Mouse (Mus musculus) MEL (cell line): ENCODE measurements at regions not wholly inside any gene's neighbourhood (a gene's known extent, or its start where the extent isn't known, plus 50 kb on each side); places are given as distances from the start of the nearest gene placed in this dataset.

ENCODE experiments used
- DNase-seq: peaks from one replicate; pipeline ENCODE4 v3.0.0; 2011; ENCODE audit warnings: low read depth, low spot score
- H3K27ac ChIP-seq: 2 replicates; pipeline ENCODE4 v1.5.1; 2012; ENCODE audit warnings: low read depth, mild to moderate bottlenecking, control low read depth, low read length, moderate library complexity; ENCODE audit not compliant: control insufficient read depth
- H3K27me3 ChIP-seq, 2 experiments: fragments of 150-350 bp in 1 of 2; sonication (generic) in 1 of 2; 2 replicates each; pipeline ENCODE4 v1.6.1; 2012; ENCODE audit warnings: low read length in 2 of 2, mild to moderate bottlenecking in 2 of 2, improper control_type of control experiment in 1 of 2, moderate library complexity in 1 of 2; ENCODE audit not compliant: insufficient read depth in 2 of 2, control insufficient read depth in 1 of 2
- H3K36me3 ChIP-seq, 2 experiments: 2 replicates each; pipeline ENCODE4 v1.6.1; 2012 to 2014; ENCODE audit warnings: low read length in 2 of 2, improper control_type of control experiment in 1 of 2, inconsistent platforms in 1 of 2, mild to moderate bottlenecking in 1 of 2; ENCODE audit not compliant: insufficient read depth in 2 of 2, control insufficient read depth in 1 of 2
- H3K4me1 ChIP-seq, 2 experiments: fragments of 150-350 bp in 1 of 2; sonication (generic) in 1 of 2; 2 replicates each; pipeline ENCODE4 v1.6.1; 2012; ENCODE audit warnings: low read length in 2 of 2, improper control_type of control experiment in 1 of 2, mild to moderate bottlenecking in 1 of 2; ENCODE audit not compliant: insufficient read depth in 2 of 2, control insufficient read depth in 1 of 2
- H3K4me3 ChIP-seq, 2 experiments: fragments of 150-350 bp in 1 of 2; sonication (generic) in 1 of 2; 2 replicates each; pipeline ENCODE4 v1.5.1; 2012; ENCODE audit warnings: low read depth in 2 of 2, low read length in 2 of 2, mild to moderate bottlenecking in 2 of 2, moderate library complexity in 2 of 2, control low read depth in 1 of 2, improper control_type of control experiment in 1 of 2; ENCODE audit not compliant: control insufficient read depth in 1 of 2, insufficient read depth in 1 of 2
- H3K79me2 ChIP-seq: 2 replicates; pipeline ENCODE4 v1.6.1; 2012; ENCODE audit warnings: mild to moderate bottlenecking, low read length, moderate library complexity; ENCODE audit not compliant: control insufficient read depth, poor library complexity, insufficient read depth
- H3K9ac ChIP-seq: 2 replicates; pipeline ENCODE4 v1.6.1; 2012; ENCODE audit warnings: low read depth, mild to moderate bottlenecking, control low read depth, low read length, moderate library complexity; ENCODE audit not compliant: control insufficient read depth, poor library complexity, severe bottlenecking
- H3K9me3 ChIP-seq: fragments of 150-350 bp; sonication (generic); replicated peaks from 2 replicates; pipeline ENCODE4 v1.6.1; 2012; ENCODE audit warnings: mild to moderate bottlenecking, low read length, improper control_type of control experiment, moderate library complexity; ENCODE audit not compliant: insufficient read depth
- BHLHE40 ChIP-seq: IDR thresholded peaks from 2 replicates; pipeline ENCODE4 v1.6.1; 2012; ENCODE audit warnings: low read depth, mild to moderate bottlenecking, inconsistent platforms, low read length, improper control_type of control experiment, borderline replicate concordance
- CHD1 ChIP-seq: IDR thresholded peaks from 2 replicates; pipeline ENCODE4 v1.6.1; 2012; ENCODE audit warnings: low read depth, mild to moderate bottlenecking, inconsistent platforms, low read length, improper control_type of control experiment
- CHD2 ChIP-seq: IDR thresholded peaks from 2 replicates; pipeline ENCODE4 v1.6.1; 2011; ENCODE audit warnings: low read length, improper control_type of control experiment
- CTCF ChIP-seq, 3 experiments: IDR thresholded peaks in 2 of 3; conservative IDR thresholded peaks in 1 of 3; 2 replicates each; pipeline ENCODE4 v1.5.1; 2011 to 2012; ENCODE audit warnings: low read length in 3 of 3, low read depth in 2 of 3, mild to moderate bottlenecking in 2 of 3, improper control_type of control experiment in 1 of 3, inconsistent platforms in 1 of 3, mixed read lengths in 1 of 3, moderate library complexity in 1 of 3; ENCODE audit not compliant: control insufficient read depth in 1 of 3, insufficient read depth in 1 of 3, poor library complexity in 1 of 3, severe bottlenecking in 1 of 3
- ELF1 ChIP-seq: IDR thresholded peaks from 2 replicates; pipeline ENCODE4 v1.6.1; 2014; ENCODE audit warnings: low read depth, mild to moderate bottlenecking, inconsistent platforms, low read length, improper control_type of control experiment, moderate library complexity
- EP300 ChIP-seq, 2 experiments: IDR thresholded peaks; 2 replicates each; pipeline ENCODE4 v1.6.1; 2011; ENCODE audit warnings: improper control_type of control experiment in 2 of 2, low read length in 2 of 2, low read depth in 1 of 2, mild to moderate bottlenecking in 1 of 2
- ETS1 ChIP-seq: IDR thresholded peaks from 2 replicates; pipeline ENCODE4 v1.6.1; 2012; ENCODE audit warnings: low read depth, mild to moderate bottlenecking, inconsistent platforms, low read length, improper control_type of control experiment, moderate library complexity
- GABPA ChIP-seq: IDR thresholded peaks from 2 replicates; pipeline ENCODE4 v1.6.1; 2012; ENCODE audit warnings: low read depth, mild to moderate bottlenecking, inconsistent platforms, low read length, improper control_type of control experiment, moderate library complexity
- GATA1 ChIP-seq: IDR thresholded peaks from 2 replicates; pipeline ENCODE4 v1.6.1; 2011; ENCODE audit warnings: low read depth, low read length, improper control_type of control experiment
- JUND ChIP-seq: IDR thresholded peaks from 2 replicates; pipeline ENCODE4 v1.6.1; 2011; ENCODE audit warnings: low read depth, mild to moderate bottlenecking, improper control_type of control experiment, low read length
- KAT2A ChIP-seq: conservative IDR thresholded peaks from 2 replicates; pipeline ENCODE4 v1.6.1; 2012; ENCODE audit warnings: low read depth, low read length, improper control_type of control experiment, inconsistent platforms
- MAFK ChIP-seq: IDR thresholded peaks from 2 replicates; pipeline ENCODE4 v1.6.1; 2011; ENCODE audit warnings: low read depth, mild to moderate bottlenecking, low read length, improper control_type of control experiment, borderline replicate concordance
- MAX ChIP-seq: IDR thresholded peaks from 2 replicates; pipeline ENCODE4 v1.6.1; 2011; ENCODE audit warnings: low read length, improper control_type of control experiment
- MXI1 ChIP-seq: IDR thresholded peaks from 2 replicates; pipeline ENCODE4 v1.6.1; 2011; ENCODE audit warnings: mild to moderate bottlenecking, low read depth, low read length, improper control_type of control experiment
- POLR2AphosphoS2 ChIP-seq: IDR thresholded peaks from 2 replicates; pipeline ENCODE4 v1.6.1; 2011; ENCODE audit warnings: low read length, improper control_type of control experiment
- POLR2AphosphoS5 ChIP-seq: IDR thresholded peaks from 2 replicates; pipeline ENCODE4 v1.6.1; 2012; ENCODE audit warnings: low read depth, borderline replicate concordance, mild to moderate bottlenecking, inconsistent platforms, low read length, moderate library complexity, mixed read lengths
- RAD21 ChIP-seq: IDR thresholded peaks from 2 replicates; pipeline ENCODE4 v1.6.1; 2011; ENCODE audit warnings: mild to moderate bottlenecking, low read depth, low read length, improper control_type of control experiment
- SIN3A ChIP-seq: IDR thresholded peaks from 2 replicates; pipeline ENCODE4 v1.6.1; 2012; ENCODE audit warnings: low read length, improper control_type of control experiment, inconsistent platforms
- SMC3 ChIP-seq: IDR thresholded peaks from 2 replicates; pipeline ENCODE4 v1.6.1; 2011; ENCODE audit warnings: low read depth, low read length, improper control_type of control experiment
- TAL1 ChIP-seq: IDR thresholded peaks from 2 replicates; pipeline ENCODE4 v1.6.1; 2012; ENCODE audit warnings: mild to moderate bottlenecking, inconsistent platforms, low read length, moderate library complexity, mixed read lengths
- TBP ChIP-seq: IDR thresholded peaks from 2 replicates; pipeline ENCODE4 v1.8.0; 2011; ENCODE audit warnings: low read depth, low read length, improper control_type of control experiment
- TCF12 ChIP-seq: IDR thresholded peaks from 2 replicates; pipeline ENCODE4 v1.6.1; 2014; ENCODE audit warnings: low read depth, mild to moderate bottlenecking, inconsistent platforms, low read length, improper control_type of control experiment, moderate library complexity
- USF2 ChIP-seq, 2 experiments: IDR thresholded peaks; 2 replicates each; pipeline ENCODE4 v1.6.1; 2011 to 2012; ENCODE audit warnings: improper control_type of control experiment in 2 of 2, low read length in 2 of 2, borderline replicate concordance in 1 of 2, inconsistent platforms in 1 of 2, low read depth in 1 of 2, mild to moderate bottlenecking in 1 of 2; ENCODE audit not compliant: insufficient read depth in 1 of 2
- ZC3H11A ChIP-seq: IDR thresholded peaks from 2 replicates; pipeline ENCODE4 v1.6.1; 2012; ENCODE audit warnings: low read depth, mild to moderate bottlenecking, inconsistent platforms, low read length, improper control_type of control experiment
- ZMIZ1 ChIP-seq: IDR thresholded peaks from 2 replicates; pipeline ENCODE4 v1.6.1; 2012; ENCODE audit warnings: low read depth, mild to moderate bottlenecking, inconsistent platforms, low read length, improper control_type of control experiment, moderate library complexity

GRCm38 (mm10) chr10:43706001-43706988 is 128.2 kb downstream of the Cd24a start:
- TF ChIP-seq BHLHE40 (no peak), RAD21 (peak; percentile 31), POLR2AphosphoS5 (no peak), POLR2AphosphoS2 (no peak), JUND (no peak), SMC3 (peak; percentile 48), USF2 (IDR thresholded peaks at IDR 0.05; ENCODE audit: borderline replicate concordance in 1 of 2, insufficient read depth in 1 of 2, low read depth in 1 of 2, low read length in 2 of 2) (no peak), TAL1 (no peak), ETS1 (no peak), CHD1 (no peak), KAT2A (no peak), ZMIZ1 (no peak), SIN3A (no peak), CTCF (IDR thresholded peaks at IDR 0.05 in 2 of 3, conservative IDR thresholded peaks at IDR 0.05 in 1 of 3; ENCODE audit: control insufficient read depth in 1 of 3, insufficient read depth in 1 of 3, low read depth in 2 of 3, low read length in 3 of 3, poor library complexity in 1 of 3, severe bottlenecking in 1 of 3) (peak; percentile 28 to 56 (median 53); a peak in 4 of 6 replicates), MXI1 (no peak), MAX (no peak)
- H3K9me3 ChIP-seq = no peaks in the 10 kb centered on the region
- no peak overlapping the region for H3K27ac ChIP-seq
- H3K9ac ChIP-seq = peak overlapping the region; percentile 30; the same call in 1 of the 2 replicates
- H3K4me1 ChIP-seq = peaks cover 11 to 31% of the 10 kb centered on the region in 2 experiments
- H3K4me3 ChIP-seq = peak overlapping the region; percentile 40 to 49
- no peaks in the 10 kb centered on the region for H3K27me3 ChIP-seq
- H3K79me2 ChIP-seq = no peaks in the 10 kb centered on the region
- H3K36me3 ChIP-seq = peaks cover 0 to 12% of the 10 kb centered on the region in 2 experiments; a peak in 2 of 4 replicates
- peak; percentile 44 for DNase-seq

DNA sequence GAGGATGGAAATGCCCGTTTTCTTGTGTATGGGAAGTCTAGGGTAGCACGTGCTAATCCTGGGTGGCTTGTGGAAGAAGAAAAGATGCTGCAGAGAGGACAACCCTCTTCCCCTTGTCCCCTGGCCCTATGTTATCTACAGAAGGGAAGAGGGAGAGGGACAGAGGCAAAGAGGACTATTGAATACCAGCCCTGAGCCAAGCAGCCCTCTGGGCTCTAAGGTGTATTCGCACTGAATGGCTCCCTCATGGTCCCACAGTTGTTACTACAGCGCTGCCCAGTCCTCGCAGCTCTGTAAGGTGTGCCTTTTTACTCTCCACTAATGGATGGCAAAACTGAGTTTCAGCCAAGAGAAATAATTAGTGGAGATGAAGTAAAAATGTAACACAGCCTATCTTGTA is 128.9 kb downstream of the Cd24a start:
- H3K27me3 ChIP-seq = no peaks in the 10 kb centered on the region
- no peak for DNase-seq
- H3K36me3 ChIP-seq = peaks cover 0 to 12% of the 10 kb centered on the region in 2 experiments; a peak in 2 of 4 replicates
- no peak overlapping the region for H3K9ac ChIP-seq
- H3K79me2 ChIP-seq = no peaks in the 10 kb centered on the region
- TF ChIP-seq ZC3H11A = no peak
- no peak for TF ChIP-seq EP300 (IDR thresholded peaks at IDR 0.05; ENCODE audit: low read depth in 1 of 2, low read length in 2 of 2)
- TF ChIP-seq GABPA = no peak
- TF ChIP-seq TCF12 = no peak
- TF ChIP-seq TBP = no peak
- no peak for TF ChIP-seq CHD2
- no peak for TF ChIP-seq POLR2AphosphoS2
- TF ChIP-seq GATA1 = no peak
- no peak for TF ChIP-seq MXI1
- no peak for TF ChIP-seq ELF1
- no peak for TF ChIP-seq MAFK
- H3K9me3 ChIP-seq = no peaks in the 10 kb centered on the region
- no peak overlapping the region for H3K4me3 ChIP-seq
- peaks cover 11 to 28% of the 10 kb centered on the region in 2 experiments for H3K4me1 ChIP-seq
- H3K27ac ChIP-seq = no peak overlapping the region
